Mouse (Mus musculus) hindbrain, postnatal 0 days (tissue): Measurements from ENCODE around the gene Tmem19. TPM values are rescaled to one million over a fixed set of nuclear protein-coding genes. Genes with fewer than 3 reads are reported as not detected.

Source experiments
- ATAC-seq: fragments of 200-750 bp; cut with Nextera tagmentation; 2 replicates; pipeline ENCODE4 v1.8.0; 2017; ENCODE audit warnings: mild to moderate bottlenecking, moderate TSS enrichment, moderate library complexity
- DNase-seq: peaks from one replicate; pipeline ENCODE4 v3.0.0-alpha.2; 2015; ENCODE audit warnings: low spot score
- H3K27ac ChIP-seq: fragments of 300-500 bp; sonication (generic); 2 replicates; pipeline ENCODE4 v1.5.1; 2014; ENCODE audit warnings: mild to moderate bottlenecking
- H3K27me3 ChIP-seq: fragments of 300-500 bp; sonication (generic); 2 replicates; pipeline ENCODE4 v1.6.1; 2014; ENCODE audit warnings: low read length, mixed read lengths; ENCODE audit not compliant: insufficient read depth
- H3K36me3 ChIP-seq: fragments of 300-500 bp; sonication (generic); 2 replicates; pipeline ENCODE4 v1.6.1; 2014; ENCODE audit warnings: low read length, mixed read lengths; ENCODE audit not compliant: insufficient read depth
- H3K4me1 ChIP-seq: fragments of 300-500 bp; sonication (generic); 2 replicates; pipeline ENCODE4 v1.6.1; 2014; ENCODE audit warnings: antibody characterized with exemption, low read length, mixed read lengths; ENCODE audit not compliant: insufficient read depth
- H3K4me2 ChIP-seq: fragments of 300-500 bp; sonication (generic); 2 replicates; pipeline ENCODE4 v1.6.1; 2014; ENCODE audit warnings: low read depth, mild to moderate bottlenecking, low read length, moderate library complexity, mixed read lengths
- H3K4me3 ChIP-seq: fragments of 300-500 bp; sonication (generic); 2 replicates; pipeline ENCODE4 v1.5.1; 2014; ENCODE audit warnings: low read length
- H3K9ac ChIP-seq: fragments of 300-500 bp; sonication (generic); replicated peaks from 2 replicates; pipeline ENCODE4 v1.6.1; 2014; ENCODE audit warnings: mild to moderate bottlenecking, low read length, moderate library complexity, mixed read lengths
- H3K9me3 ChIP-seq: fragments of 300-500 bp; sonication (generic); 2 replicates; pipeline ENCODE4 v1.6.1; 2016; ENCODE audit warnings: low read length, mixed read lengths
- CTCF ChIP-seq: IDR thresholded peaks from 2 replicates; pipeline ENCODE4 v1.5.1; 2016; ENCODE audit warnings: antibody characterized with exemption, control low read depth, low read depth
- WGBS: fragments of 180-500 bp; shearing (Covaris S2); extraction: QIAGEN DNeasy Blood & Tissue Kit; methylation state at CpG from one replicate; pipeline ENCODE4 v1.1.7; 2014; 5-methylcytosine and 5-hydroxymethylcytosine counted together
- polyA plus RNA-seq: library from polyadenylated mRNA; unstranded; fragments of >200 nt; fragmentation: Nextera tagmentation; extraction: Ambion mirVana; gene quantifications from 2 replicates; pipeline ENCODE4 v1.2.1, GENCODE M21; 2015
- total RNA-seq: library from RNA; depleted of rRNA; stranded (reverse); fragments of >200 nt; gene quantifications from 2 replicates; pipeline ENCODE4 v1.2.3, GENCODE M21; 2014; rRNA removed

The Tmem19 gene
- total and polyA plus RNA-seq, 2 experiments from 2014 or later: 34.0 to 49.9 TPM

- no peak for ATAC-seq
- no peak for TF ChIP-seq CTCF
These were observed 67.1 kb downstream of the Tmem19 start for GRCm38 (mm10) chr10:115295162-115295561.

GRCm38 (mm10) chr10:115294715-115295114, 67.6 kb downstream of the Tmem19 start:
- 80% methylated on average over 7 of the region's 7 CpGs for WGBS
- TF ChIP-seq CTCF: no peak
- ATAC-seq (no peak), DNase-seq (no peak)
- Histone ChIP-seq H3K4me1 (no peaks in the 10 kb centered on the region), H3K36me3 (peaks cover 38% of the 10 kb centered on the region), H3K9ac (no peak overlapping the region), H3K27ac (no peak overlapping the region), H3K4me3 (no peak overlapping the region), H3K4me2 (no peak overlapping the region), H3K9me3 (no peaks in the 10 kb centered on the region), H3K27me3 (no peaks in the 10 kb centered on the region)

More at GRCm38 (mm10) chr10:115295162-115295561, 67.1 kb downstream of the Tmem19 start:
- no peak overlapping the region for H3K9ac ChIP-seq
- H3K9me3 ChIP-seq: no peaks in the 10 kb centered on the region
- H3K27me3 ChIP-seq: no peaks in the 10 kb centered on the region
- WGBS: 90% methylated on average over 3 of the region's 3 CpGs
- H3K4me3 ChIP-seq: no peak overlapping the region
- no peak overlapping the region for H3K4me2 ChIP-seq
- H3K4me1 ChIP-seq: no peaks in the 10 kb centered on the region
- no peak for DNase-seq
- no peak overlapping the region for H3K27ac ChIP-seq
- peaks cover 39% of the 10 kb centered on the region for H3K36me3 ChIP-seq

GRCm38 (mm10) chr10:115293946-115294345, 68.4 kb downstream of the Tmem19 start:
- DNase-seq: no peak

GRCm38 (mm10) chr10:115290671-115291070, 71.6 kb downstream of the Tmem19 start:
- Histone ChIP-seq H3K27me3 (no peaks in the 10 kb centered on the region), H3K4me3 (no peak overlapping the region)

More at GRCm38 (mm10) chr10:115293946-115294345, 68.4 kb downstream of the Tmem19 start:
- no peak for ATAC-seq
- no peaks in the 10 kb centered on the region for H3K9me3 ChIP-seq
- TF ChIP-seq CTCF: no peak
- H3K27me3 ChIP-seq: no peaks in the 10 kb centered on the region
- no peak overlapping the region for H3K4me3 ChIP-seq
- H3K4me2 ChIP-seq: no peak overlapping the region
- peaks cover 42% of the 10 kb centered on the region for H3K36me3 ChIP-seq
- WGBS: 87% methylated on average over 7 of the region's 7 CpGs
- H3K4me1 ChIP-seq: no peaks in the 10 kb centered on the region
- H3K9ac ChIP-seq: no peak overlapping the region
- H3K27ac ChIP-seq: no peak overlapping the region

More at GRCm38 (mm10) chr10:115290671-115291070, 71.6 kb downstream of the Tmem19 start:
- no peak overlapping the region for H3K4me2 ChIP-seq
- ATAC-seq (no peak), DNase-seq (no peak)
- H3K36me3 ChIP-seq: peaks cover 50% of the 10 kb centered on the region
- TF ChIP-seq CTCF: no peak
- WGBS: 94% methylated on average over 9 of the region's 9 CpGs
- no peak overlapping the region for H3K27ac ChIP-seq
- no peak overlapping the region for H3K9ac ChIP-seq
- no peaks in the 10 kb centered on the region for H3K9me3 ChIP-seq
- no peaks in the 10 kb centered on the region for H3K4me1 ChIP-seq

Other genes starting within 250 kb of the Tmem19 start
- gene Tph2, start 177.5 kb downstream of the Tmem19 start, total RNA-seq: 9.8 and 14.0 TPM in 2 replicates
- 13.6 and 17.9 TPM in 2 replicates for gene Tph2, start 177.5 kb downstream of the Tmem19 start, polyA plus RNA-seq
- gene Tbc1d15, start 111.0 kb downstream of the Tmem19 start, total RNA-seq: 6.1 and 8.5 TPM in 2 replicates
- gene Tbc1d15, start 111.0 kb downstream of the Tmem19 start, polyA plus RNA-seq: 30.2 and 36.1 TPM in 2 replicates
- 24.8 and 27.1 TPM in 2 replicates for gene Rab21, start 46.9 kb downstream of the Tmem19 start, total RNA-seq
- gene Rab21, start 46.9 kb downstream of the Tmem19 start, polyA plus RNA-seq: 9.0 and 10.1 TPM in 2 replicates
- 6.4 and 11.8 TPM in 2 replicates for gene Thap2, start 21.9 kb upstream of the Tmem19 start, total RNA-seq
- gene Thap2, start 21.9 kb upstream of the Tmem19 start, polyA plus RNA-seq: 10.1 and 12.5 TPM in 2 replicates
- gene Zfc3h1, start 22.5 kb upstream of the Tmem19 start, total RNA-seq: 20.9 and 43.9 TPM in 2 replicates
- 9.8 and 11.0 TPM in 2 replicates for gene Zfc3h1, start 22.5 kb upstream of the Tmem19 start, polyA plus RNA-seq
- gene A930009A15Rik, start 207.5 kb upstream of the Tmem19 start, total RNA-seq: 1.3 TPM in 1 of 2 replicates, not detected in the other
- gene A930009A15Rik, start 207.5 kb upstream of the Tmem19 start, polyA plus RNA-seq: 4.0 and 5.0 TPM in 2 replicates
- gene Lgr5, start 225.3 kb upstream of the Tmem19 start, total RNA-seq: 2.3 and 3.3 TPM in 2 replicates
- gene Lgr5, start 225.3 kb upstream of the Tmem19 start, polyA plus RNA-seq: 2.6 and 3.0 TPM in 2 replicates